Mouse (Mus musculus) midbrain, postnatal 0 days (tissue): ENCODE data around the gene Aspn. TPM values are rescaled to one million over a fixed set of nuclear protein-coding genes. Genes with fewer than 3 reads are reported as not detected.

Source experiments
- ATAC-seq: fragments of 200-750 bp; cut with Nextera tagmentation; 2 replicates; pipeline ENCODE4 v1.8.0; 2017; ENCODE audit warnings: moderate number of reproducible peaks, mild to moderate bottlenecking, moderate TSS enrichment, moderate library complexity; ENCODE audit not compliant: low FRiP score
- DNase-seq: peaks from one replicate; pipeline ENCODE4 v3.0.0-alpha.2; 2015; ENCODE audit warnings: low spot score
- H3K27ac ChIP-seq: fragments of 300-500 bp; sonication (generic); 2 replicates; pipeline ENCODE4 v1.5.1; 2014; ENCODE audit warnings: low read depth, mild to moderate bottlenecking, low read length, mixed read lengths
- H3K27me3 ChIP-seq: fragments of 300-500 bp; sonication (generic); 2 replicates; pipeline ENCODE4 v1.6.1; 2014; ENCODE audit warnings: low read length, control low read depth, mixed read lengths; ENCODE audit not compliant: insufficient read depth
- H3K36me3 ChIP-seq: fragments of 300-500 bp; sonication (generic); 2 replicates; pipeline ENCODE4 v1.6.1; 2014; ENCODE audit warnings: low read length, control low read depth, mixed read lengths; ENCODE audit not compliant: insufficient read depth
- H3K4me1 ChIP-seq: fragments of 300-500 bp; sonication (generic); 2 replicates; pipeline ENCODE4 v1.6.1; 2014; ENCODE audit warnings: mild to moderate bottlenecking, control low read depth, antibody characterized with exemption, low read length, mixed read lengths; ENCODE audit not compliant: insufficient read depth
- H3K4me2 ChIP-seq: fragments of 300-500 bp; sonication (generic); 2 replicates; pipeline ENCODE4 v1.6.1; 2014; ENCODE audit warnings: low read depth, mild to moderate bottlenecking, low read length, mixed read lengths; ENCODE audit not compliant: poor library complexity, severe bottlenecking
- H3K4me3 ChIP-seq: fragments of 300-500 bp; sonication (generic); 2 replicates; pipeline ENCODE4 v1.5.1; 2014; ENCODE audit warnings: low read depth, mild to moderate bottlenecking, low read length, moderate library complexity
- H3K9ac ChIP-seq: fragments of 300-500 bp; sonication (generic); replicated peaks from 2 replicates; pipeline ENCODE4 v1.6.1; 2014; ENCODE audit warnings: mild to moderate bottlenecking, low read length, moderate library complexity, mixed read lengths; ENCODE audit not compliant: poor library complexity, severe bottlenecking
- H3K9me3 ChIP-seq: fragments of 300-500 bp; sonication (generic); 2 replicates; pipeline ENCODE4 v1.6.1; 2016; ENCODE audit warnings: low read length, control low read depth
- CTCF ChIP-seq: IDR thresholded peaks from 2 replicates; pipeline ENCODE4 v1.5.1; 2016; ENCODE audit warnings: antibody characterized with exemption, mild to moderate bottlenecking
- WGBS: fragments of 180-500 bp; shearing (Covaris S2); extraction: QIAGEN DNeasy Blood & Tissue Kit; methylation state at CpG from one replicate; pipeline ENCODE4 v1.1.7; 2014; 5-methylcytosine and 5-hydroxymethylcytosine counted together
- polyA plus RNA-seq: library from polyadenylated mRNA; unstranded; fragments of >200 nt; fragmentation: Nextera tagmentation; extraction: Ambion mirVana; gene quantifications from 2 replicates; pipeline ENCODE4 v1.2.1, GENCODE M21; 2015
- total RNA-seq: library from RNA; depleted of rRNA; stranded (reverse); fragments of >200 nt; gene quantifications from 2 replicates; pipeline ENCODE4 v1.2.3, GENCODE M21; 2014; rRNA removed

The Aspn gene
- total RNA-seq = 0.71 and 1.6 TPM in 2 replicates
- polyA plus RNA-seq = 0.74 and 0.80 TPM in 2 replicates

DNA sequence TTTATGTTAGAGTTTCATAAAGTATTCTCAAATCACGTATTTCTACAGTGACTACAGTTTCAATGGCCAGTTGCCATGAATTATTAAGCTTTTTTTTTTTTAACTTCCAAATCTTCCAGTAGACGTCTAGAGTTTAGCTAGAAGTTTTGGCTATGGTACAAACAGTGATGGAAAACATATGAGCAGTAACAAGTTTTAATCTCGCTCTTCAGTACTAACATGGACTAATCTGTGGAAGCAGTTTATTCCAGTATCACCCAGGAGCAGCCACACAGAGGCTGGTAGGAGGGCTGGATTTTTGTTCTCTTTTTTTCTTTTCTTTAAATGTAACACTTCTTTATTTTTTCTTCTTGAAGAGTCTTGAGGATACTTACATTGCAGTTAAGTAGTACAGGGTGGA, at the start of gene Aspn:
Gene Aspn (plus strand): TSS at position 165 of the 400 bp plus-strand sequence.
- no peak for DNase-seq
- Histone ChIP-seq H3K27ac (no peak within 1 kb of the TSS), H3K4me1 (no peaks in the 10 kb centered on the region), H3K9ac (no peak within 1 kb of the TSS), H3K4me3 (no peak within 1 kb of the TSS), H3K27me3 (no peaks in the 10 kb centered on the region), H3K9me3 (no peaks in the 10 kb centered on the region), H3K4me2 (no peak within 1 kb of the TSS), H3K36me3 (no peaks in the 10 kb centered on the region)
- WGBS = 78% methylated on average over 3 of the region's 3 CpGs
- TF ChIP-seq CTCF = no peak
- ATAC-seq = no peak

DNA sequence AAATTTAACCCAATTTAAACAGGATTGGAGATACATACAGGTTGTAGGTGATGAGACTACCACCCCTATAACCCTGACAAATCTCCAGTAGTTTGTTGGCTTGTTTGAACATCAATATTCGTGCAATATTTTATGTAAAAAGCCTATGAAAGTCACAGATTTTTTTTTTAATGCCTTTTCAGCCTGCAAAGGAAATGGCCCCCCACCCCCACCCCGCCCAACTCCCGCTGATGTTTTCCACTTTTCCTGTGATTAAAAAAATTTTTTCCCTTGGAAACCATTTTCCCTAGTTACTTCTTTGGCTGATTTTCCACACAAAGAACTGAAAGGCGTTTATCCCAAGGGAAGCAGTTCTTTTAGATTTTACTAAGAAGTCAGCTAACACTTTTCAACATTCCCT, 39.7 kb upstream of the Aspn start, which contains the start of gene Ecm2:
Gene Ecm2 (plus strand): TSS at position 301 of the 400 bp plus-strand sequence.
- no peak within 1 kb of the TSS for H3K27ac ChIP-seq
- H3K4me3 ChIP-seq = no peak within 1 kb of the TSS
- no peak within 1 kb of the TSS for H3K4me2 ChIP-seq
- H3K9me3 ChIP-seq = no peaks in the 10 kb centered on the region
- no peaks in the 10 kb centered on the region for H3K27me3 ChIP-seq
- no peaks in the 10 kb centered on the region for H3K36me3 ChIP-seq
- H3K4me1 ChIP-seq = no peaks in the 10 kb centered on the region
- no peak for ATAC-seq
- no peak for DNase-seq
- 14% methylated on average over 4 of the region's 4 CpGs for WGBS
- no peak for TF ChIP-seq CTCF
- H3K9ac ChIP-seq = no peak within 1 kb of the TSS

DNA sequence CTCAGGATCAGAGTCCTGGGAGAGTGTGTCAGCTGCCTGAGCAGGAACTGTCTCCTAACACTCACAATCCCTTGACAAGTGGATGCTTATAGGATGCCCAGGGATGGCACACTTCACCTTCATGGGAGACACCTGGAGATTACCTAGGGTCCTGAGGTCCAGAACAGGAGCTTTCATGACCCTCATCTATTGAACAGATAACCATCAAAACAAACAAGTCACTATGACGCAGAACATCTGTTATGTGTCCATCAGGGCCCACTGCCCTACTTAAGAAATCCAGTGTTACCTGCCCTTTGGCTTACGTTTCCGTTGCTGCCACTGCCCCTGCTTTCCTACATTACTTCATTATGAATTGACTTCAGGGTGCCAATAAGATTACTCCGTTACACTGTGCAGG, 38.5 kb upstream of the Aspn start:
- H3K27me3 ChIP-seq = no peaks in the 10 kb centered on the region
- H3K4me3 ChIP-seq = no peak overlapping the region
- ATAC-seq (no peak), DNase-seq (no peak)
- H3K9me3 ChIP-seq = no peaks in the 10 kb centered on the region
- no peak overlapping the region for H3K27ac ChIP-seq
- no peak overlapping the region for H3K9ac ChIP-seq
- no peaks in the 10 kb centered on the region for H3K36me3 ChIP-seq
- no peaks in the 10 kb centered on the region for H3K4me1 ChIP-seq
- H3K4me2 ChIP-seq = no peak overlapping the region
- 84% methylated on average over 4 of the region's 4 CpGs for WGBS
- no peak for TF ChIP-seq CTCF

DNA sequence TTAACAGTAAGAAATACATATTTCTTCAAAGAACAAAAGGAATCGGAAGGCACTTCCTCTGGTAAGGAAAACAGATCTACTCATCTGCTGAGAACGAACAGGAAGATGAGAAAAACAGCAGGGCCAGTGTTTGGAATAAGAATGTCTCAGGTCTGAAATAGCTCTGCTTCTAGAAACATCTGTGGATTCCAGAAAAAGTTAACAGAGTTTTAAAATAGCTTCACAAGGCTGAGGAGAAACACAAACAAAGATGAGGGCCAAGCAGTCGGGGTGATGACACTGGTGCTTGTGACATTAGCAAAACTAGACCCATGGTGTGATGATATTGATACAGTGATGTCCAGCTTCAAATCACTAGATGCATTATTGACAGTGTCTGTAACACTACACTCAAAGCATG, 37.1 kb upstream of the Aspn start:
- Histone ChIP-seq H3K9ac (no peak overlapping the region), H3K27me3 (no peaks in the 10 kb centered on the region), H3K36me3 (no peaks in the 10 kb centered on the region), H3K4me3 (no peak overlapping the region), H3K4me1 (no peaks in the 10 kb centered on the region), H3K9me3 (no peaks in the 10 kb centered on the region), H3K4me2 (no peak overlapping the region), H3K27ac (no peak overlapping the region)
- TF ChIP-seq CTCF = no peak
- no peak for ATAC-seq
- DNase-seq = no peak
- WGBS = 82% methylated on average over 3 of the region's 3 CpGs

DNA sequence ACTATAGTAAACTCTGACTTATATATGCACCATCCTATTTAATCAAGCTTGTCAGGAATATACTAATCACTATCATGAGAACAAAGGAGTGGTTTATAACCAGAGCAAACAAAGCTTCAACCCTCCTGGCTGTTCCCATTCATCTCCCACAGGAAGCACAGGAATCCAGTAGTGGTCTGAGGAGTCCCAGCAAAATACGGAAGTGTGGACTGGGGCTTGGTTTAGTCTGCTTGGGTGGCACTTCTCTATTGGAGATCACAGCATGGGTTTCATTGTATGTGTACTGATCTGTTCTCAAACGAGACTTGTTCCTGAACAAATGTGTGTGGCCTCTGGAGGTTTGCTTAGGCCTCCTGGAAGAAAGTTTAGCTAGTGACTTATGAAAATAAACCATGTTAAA, 25.5 kb upstream of the Aspn start:
- no peaks in the 10 kb centered on the region for H3K36me3 ChIP-seq
- H3K9me3 ChIP-seq = no peaks in the 10 kb centered on the region
- no peaks in the 10 kb centered on the region for H3K4me1 ChIP-seq
- H3K27me3 ChIP-seq = no peaks in the 10 kb centered on the region
- 31% methylated on average over 2 of the region's 2 CpGs for WGBS
- ATAC-seq = no peak
- no peak overlapping the region for H3K27ac ChIP-seq
- H3K4me3 ChIP-seq = no peak overlapping the region
- TF ChIP-seq CTCF = no peak
- H3K4me2 ChIP-seq = no peak overlapping the region
- H3K9ac ChIP-seq = no peak overlapping the region
- DNase-seq = no peak

DNA sequence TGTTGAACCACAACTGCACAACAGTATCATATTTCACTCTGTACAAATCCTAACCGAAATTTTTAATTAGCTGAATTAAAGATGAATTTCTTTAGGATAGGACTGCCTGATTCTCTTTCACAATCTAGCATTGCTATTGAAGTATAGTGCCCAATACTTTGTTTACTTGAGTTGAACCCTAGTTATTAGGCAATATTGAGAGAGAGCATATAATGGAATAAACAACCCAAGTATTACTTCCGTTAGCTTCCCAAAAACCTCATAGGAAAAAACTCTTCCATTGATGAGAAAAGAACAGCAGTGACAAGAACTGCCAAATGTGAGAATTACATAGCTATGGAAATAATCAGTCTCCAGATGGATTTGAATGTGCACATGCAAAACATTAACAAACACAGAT, 18.0 kb upstream of the Aspn start:
- Histone ChIP-seq H3K36me3 (no peaks in the 10 kb centered on the region), H3K4me1 (no peaks in the 10 kb centered on the region), H3K27ac (no peak overlapping the region), H3K9ac (no peak overlapping the region), H3K27me3 (no peaks in the 10 kb centered on the region), H3K9me3 (no peaks in the 10 kb centered on the region), H3K4me3 (no peak overlapping the region), H3K4me2 (no peak overlapping the region)
- WGBS = 86% methylated on average over 2 of the region's 2 CpGs
- TF ChIP-seq CTCF = no peak
- ATAC-seq (no peak), DNase-seq (no peak)
